Mouse (Mus musculus) monocyte, adult 59 days (primary cell): ENCODE measurements around the gene Gpr25. TPM values are rescaled to one million over a fixed set of nuclear protein-coding genes. Genes with fewer than 3 reads are reported as not detected.

Experiments used
- total RNA-seq, 2 experiments: library from RNA; stranded (reverse); gene quantifications; one replicate each; pipeline ENCODE4 v1.2.4; 2023

Gene Gpr25
- total RNA-seq: not detected

DNA sequence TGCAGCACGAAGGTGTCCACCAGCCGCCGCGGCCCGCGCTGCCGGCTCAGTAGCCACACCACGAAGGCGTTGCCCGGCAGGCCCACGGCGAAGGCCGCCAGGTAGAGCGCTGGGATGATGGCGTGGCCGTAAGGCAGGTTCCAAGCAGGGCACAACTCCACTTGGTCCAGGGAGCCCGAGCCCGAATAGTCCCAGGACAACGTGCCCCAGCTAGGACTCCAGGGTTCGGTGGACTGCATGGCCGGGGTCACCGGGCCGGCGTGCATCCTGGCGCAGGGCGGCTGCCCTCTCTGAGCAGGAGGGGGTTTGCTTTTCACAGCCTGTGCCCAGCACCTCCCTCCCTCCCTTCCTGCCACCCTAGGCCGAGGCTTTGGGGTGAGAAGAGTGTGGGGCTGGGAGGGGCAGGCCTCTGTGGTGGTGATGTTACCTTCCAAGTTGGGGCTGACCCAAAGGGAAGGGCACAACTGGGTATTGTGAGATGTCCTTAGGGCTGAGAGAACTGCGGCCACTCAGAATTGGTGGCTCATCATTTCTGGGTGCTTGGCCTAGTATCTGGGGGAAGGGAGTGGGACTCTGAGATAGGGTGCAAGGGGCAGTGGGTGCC lies at the start of gene Gpr25:
Gene Gpr25 (minus strand): TSS at position 239 of the 604 bp plus-strand sequence.

GRCm38 (mm10) chr1:136233892-136234594 lies 26.6 kb downstream of the Gpr25 start, which contains the start of gene Inava:
Gene Inava, minus strand, starts transcription at chr1:136234264.

DNA sequence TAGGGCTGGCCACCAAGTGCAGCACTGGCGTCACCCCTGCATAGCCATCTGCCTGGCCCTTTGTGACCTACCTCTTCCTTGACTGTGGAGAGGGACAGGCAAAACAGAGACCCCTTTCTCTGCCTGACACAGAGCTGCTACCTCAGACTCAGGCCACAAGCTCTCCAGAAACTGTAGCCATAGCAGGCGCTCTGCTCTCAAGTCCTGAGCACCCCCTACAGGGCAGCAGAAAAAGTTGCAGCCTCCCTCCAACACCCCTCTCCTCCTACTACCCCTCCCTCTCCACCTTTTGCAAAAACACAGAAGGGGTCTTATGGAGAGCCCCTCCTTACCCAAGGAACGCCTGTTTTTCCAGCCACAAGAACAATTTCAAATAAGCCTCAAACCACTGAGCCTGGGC lies 47.9 kb downstream of the Gpr25 start, which contains the start of gene Mroh3:
Gene Mroh3 (minus strand): TSS at position 26 of the 400 bp plus-strand sequence.

Other genes with a start within 250 kb of the Gpr25 start
- not detected for gene Ascl5, start 210.1 kb downstream of the Gpr25 start, total RNA-seq
- 1 to 10 TPM in 1 of 2 experiments, under 1 TPM in 1; 0.34 to 1.3 TPM for gene Cacna1s, start 208.1 kb downstream of the Gpr25 start, total RNA-seq
- gene Kif21b, start 129.5 kb downstream of the Gpr25 start, total RNA-seq: 100 to 1,000 TPM in 1 of 2 experiments, 10 to 100 TPM in 1; 86.5 to 111 TPM
- gene Mroh3, start 48.0 kb downstream of the Gpr25 start, total RNA-seq: not detected
- not detected for gene Inava, start 26.6 kb downstream of the Gpr25 start, total RNA-seq
- 10 to 100 TPM; 29.7 to 31.1 TPM for gene Camsap2, start 85.2 kb upstream of the Gpr25 start, total RNA-seq
- 10 to 100 TPM; 12.5 to 13.4 TPM for gene Ddx59, start 154.4 kb upstream of the Gpr25 start, total RNA-seq
- gene Kif14, start 205.5 kb upstream of the Gpr25 start, total RNA-seq: under 1 TPM; 0.33 to 0.37 TPM